Mouse (Mus musculus) frontal cortex, adult 2 months (tissue): ENCODE data around the gene Gm11639. TPM values are rescaled to one million over a fixed set of nuclear protein-coding genes. Genes with fewer than 3 reads are reported as not detected.

Source experiments
- DNase-seq, 2 experiments: peaks; one replicate each; pipeline ENCODE4 v3.0.0; 2022; ENCODE audit warnings: low spot score in 1 of 2; ENCODE audit errors: extremely low spot score in 1 of 2
- polyA plus RNA-seq: library from polyadenylated mRNA; depleted of rRNA; stranded (reverse); fragments of >200 nt; gene quantifications from 2 replicates; pipeline ENCODE4 v1.2.3, GENCODE M21; 2012; rRNA removed

Gm11639 gene
- polyA plus RNA-seq, 1 experiment = 0.20 TPM

DNA sequence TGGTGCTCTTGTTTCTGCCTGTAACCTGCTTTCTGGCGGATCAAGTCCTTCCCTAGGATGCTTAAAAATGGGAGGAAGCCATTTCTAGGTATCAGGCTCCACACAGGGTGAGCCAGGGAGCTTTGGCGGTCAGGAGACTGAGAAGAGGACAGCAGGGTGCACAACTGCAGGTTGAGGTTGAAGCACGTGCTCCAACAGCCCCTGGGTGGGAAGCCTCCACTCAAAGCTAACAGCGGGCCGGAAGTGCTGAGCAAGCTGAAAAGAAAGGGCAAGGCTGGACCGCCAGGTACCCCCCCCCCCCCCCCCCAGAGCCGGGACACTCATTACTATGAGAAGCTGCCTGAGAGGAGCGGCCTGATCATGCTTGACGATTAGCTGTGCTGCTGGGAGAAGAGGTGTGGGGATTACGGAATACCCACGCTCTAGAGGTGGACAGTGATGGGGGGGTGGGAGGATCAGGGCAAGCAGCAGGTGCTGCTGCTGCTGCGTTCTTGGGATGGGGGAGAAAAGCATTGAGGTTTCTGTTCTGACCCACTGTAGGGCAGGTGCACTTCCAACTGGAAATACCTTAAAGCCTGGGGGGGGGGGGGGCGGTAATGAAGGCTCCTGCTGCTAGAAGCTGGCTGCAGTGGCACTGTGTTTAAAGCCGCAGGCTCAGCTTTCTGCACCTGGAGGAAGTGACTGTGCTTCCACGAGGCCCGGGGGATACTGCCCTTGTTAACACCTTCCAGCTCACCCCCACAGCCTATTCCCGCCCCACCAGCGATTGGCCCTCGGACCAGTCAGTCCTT lies 465.9 kb downstream of the Gm11639 start:
- no peak for DNase-seq

DNA sequence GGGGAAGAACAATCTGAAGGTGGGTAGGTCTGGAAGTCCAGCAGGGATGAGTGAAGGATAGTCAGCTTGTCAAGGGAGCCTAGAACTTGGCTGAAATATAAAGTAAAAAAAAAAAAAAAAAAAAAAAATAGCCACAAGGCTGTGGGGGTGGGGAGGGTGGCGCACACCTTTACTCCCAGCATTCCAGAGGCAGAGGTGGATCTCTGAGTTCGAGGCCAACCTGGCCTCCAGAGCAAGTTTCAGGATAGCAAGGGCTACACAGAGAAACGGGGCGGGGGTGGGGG lies 466.5 kb downstream of the Gm11639 start:
- no peak for DNase-seq

GRCm38 (mm10) chr11:105152357-105152899 lies 466.9 kb downstream of the Gm11639 start:
- DNase-seq = no peak

DNA sequence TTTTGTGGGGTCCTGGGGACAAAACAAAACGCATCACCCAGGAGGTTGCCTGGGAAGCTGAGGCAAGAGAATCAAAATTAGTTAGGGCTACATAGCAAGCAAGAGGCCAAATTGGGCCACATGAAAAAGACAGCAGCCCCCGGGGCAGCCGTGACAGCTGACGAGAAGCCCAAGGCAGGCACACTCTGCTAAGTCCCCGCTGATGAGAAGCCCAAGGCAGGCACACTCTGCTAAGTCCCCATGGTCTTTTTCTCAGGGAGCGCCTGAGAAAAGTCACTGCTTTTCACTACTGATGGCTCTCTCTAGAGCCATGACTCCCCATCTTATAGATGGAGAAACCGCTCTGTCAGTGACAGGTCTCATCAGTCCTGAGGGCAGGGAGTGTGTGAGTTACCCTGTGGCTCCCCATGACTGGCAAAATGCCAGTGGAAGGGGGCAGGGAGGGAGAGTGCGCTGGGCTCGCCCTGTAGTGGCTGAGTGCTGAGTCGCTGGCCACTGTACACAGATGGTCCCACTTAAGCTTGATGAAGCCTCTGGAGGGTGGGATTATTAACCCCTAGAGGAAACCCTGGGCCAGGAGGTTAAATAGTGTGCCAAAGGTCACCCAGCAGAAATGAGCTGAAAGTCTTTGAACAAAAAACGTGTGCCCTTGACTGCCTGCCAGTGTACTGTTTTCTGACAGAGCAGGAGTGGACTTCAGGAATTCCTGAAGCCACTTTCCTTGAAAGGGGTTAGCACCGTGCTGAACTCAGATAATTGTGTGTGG lies 467.7 kb downstream of the Gm11639 start:
- no peak for DNase-seq

GRCm38 (mm10) chr11:105155915-105156314 lies 470.4 kb downstream of the Gm11639 start:
- DNase-seq = no peak

DNA sequence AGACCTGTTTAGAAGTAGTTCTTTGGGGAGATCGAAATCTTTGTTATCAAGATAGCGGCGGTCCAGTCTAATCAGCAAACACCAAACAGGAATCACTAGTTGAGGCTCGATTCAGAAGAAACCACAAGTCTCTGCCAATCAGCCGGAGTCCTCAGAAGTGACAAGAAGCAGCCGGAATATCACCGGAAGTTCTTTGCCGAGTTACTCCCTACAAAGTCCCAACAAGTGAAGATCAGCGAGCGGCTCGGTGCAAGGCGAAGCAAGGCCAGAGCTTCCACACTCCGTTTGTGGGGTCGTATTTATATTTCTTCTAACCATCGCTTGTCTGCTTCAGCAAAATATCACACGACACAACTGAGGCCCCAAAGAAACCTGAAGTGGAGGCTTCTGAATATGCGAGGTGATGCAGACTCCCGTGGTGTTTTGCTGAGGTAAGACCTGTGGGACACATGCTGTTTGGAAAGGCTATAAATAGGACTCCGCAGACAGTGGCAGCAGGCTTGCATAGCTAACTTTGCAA lies 471.3 kb downstream of the Gm11639 start:
- no peak for DNase-seq

DNA sequence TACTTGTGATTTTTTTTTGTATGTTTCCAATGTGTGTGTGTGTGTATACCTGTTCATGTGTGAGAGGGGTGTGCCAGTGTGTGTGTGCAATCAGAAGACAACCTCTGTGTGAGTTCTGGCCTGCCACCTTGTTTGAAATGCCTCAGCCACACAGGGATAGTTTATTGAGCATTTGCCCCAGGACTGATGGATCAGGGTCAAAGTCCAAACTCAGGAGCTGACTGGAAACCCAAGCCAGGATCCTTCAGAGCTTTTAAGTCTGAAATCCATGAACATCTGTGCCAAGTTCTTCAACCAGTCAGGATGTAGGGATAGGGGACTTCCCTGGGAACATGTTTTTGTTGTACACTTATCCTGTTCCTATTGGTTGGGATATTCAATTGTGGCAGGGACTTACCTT lies 472.5 kb downstream of the Gm11639 start:
- no peak for DNase-seq

DNA sequence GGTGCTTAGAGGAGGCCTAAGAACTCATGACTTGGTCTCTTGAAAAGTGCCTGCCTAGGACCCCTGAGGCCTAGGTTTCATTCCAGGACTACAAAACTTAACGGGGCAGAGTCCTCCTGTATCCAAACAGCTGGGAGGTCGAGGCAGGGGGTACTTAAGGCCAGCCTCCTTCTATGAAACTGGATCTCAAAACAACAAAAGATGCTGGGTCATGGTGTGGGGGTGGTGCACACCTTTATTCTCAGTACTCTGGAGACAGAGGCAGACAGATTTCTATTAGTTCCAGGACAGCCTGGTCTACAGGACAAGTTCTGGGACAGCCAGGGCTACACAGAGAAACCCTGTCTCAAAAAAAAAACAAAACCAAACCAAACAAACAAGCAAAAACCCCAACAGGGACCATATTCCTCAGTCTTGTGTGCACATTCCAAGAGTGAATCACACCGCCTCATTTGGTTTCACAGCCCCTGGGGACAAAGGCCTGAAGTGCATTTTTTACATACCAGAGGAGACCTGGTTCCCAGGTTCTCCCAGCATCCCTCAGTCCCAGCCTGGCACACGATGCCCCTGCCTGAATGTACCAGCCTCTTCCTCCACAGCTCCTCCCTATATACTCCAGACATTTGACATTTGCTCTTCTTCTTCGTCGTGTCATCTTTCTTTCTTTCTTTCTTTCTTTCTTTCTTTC lies 474.3 kb downstream of the Gm11639 start:
- DNase-seq = no peak

- DNase-seq = no peak
These were observed 475.9 kb downstream of the Gm11639 start for GRCm38 (mm10) chr11:105161411-105161810.

DNA sequence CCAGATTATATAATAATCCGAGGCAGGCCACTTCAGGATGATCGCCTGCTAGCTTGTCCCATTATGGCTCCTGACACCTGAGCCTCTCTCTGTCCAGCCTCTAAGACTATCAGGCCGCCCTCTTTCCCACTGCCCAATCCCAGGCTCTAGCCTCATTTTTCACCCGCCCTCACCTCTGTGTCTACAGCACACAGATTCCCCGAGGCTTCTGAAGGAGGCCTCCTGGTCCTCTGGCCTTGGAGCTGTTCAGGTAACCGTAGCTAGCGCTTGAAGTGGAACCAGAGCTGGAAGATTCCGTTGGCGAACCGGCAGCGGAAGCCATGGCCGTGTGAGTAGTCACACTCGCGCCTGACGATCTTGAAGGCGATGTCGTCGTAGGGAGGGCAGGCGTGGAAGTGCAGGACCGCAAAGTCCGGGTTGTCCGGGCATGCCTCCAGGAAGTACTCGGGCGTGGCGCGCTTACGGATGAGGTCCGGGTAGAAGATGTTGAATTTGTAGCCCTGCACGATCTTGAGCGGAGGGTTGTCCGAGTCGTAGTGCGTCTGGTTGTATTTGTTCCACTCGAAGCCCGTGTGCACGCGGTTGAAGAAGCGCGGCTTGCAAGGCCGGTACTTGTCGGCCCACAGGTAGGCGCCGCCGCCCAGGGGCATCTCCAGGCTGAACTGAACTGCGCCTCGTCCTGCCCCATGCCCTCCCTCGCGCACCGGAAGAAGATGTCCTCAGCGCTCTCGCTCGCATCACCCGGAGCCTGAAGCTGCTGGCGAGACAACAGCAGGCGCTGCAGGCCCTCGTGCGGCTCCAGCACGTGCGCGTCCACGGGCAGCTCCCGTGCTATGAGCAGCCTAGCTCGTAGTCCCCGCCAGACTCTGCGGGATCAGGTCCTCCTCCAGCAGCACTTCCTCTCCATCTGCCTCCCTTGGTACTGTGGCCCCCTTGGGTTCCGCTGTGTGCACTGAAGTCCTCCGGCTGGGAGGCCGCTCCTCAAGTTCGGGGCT lies 479.3 kb downstream of the Gm11639 start:
- DNase-seq = no peak

GRCm38 (mm10) chr11:105166780-105167179 lies 481.3 kb downstream of the Gm11639 start:
- no peak for DNase-seq

Other genes starting within 250 kb of the Gm11639 start
- 90.7 and 96.3 TPM in 2 replicates for gene Kansl1, start 216.8 kb upstream of the Gm11639 start, polyA plus RNA-seq
- 22.7 and 25.6 TPM in 2 replicates for gene Cdc27, start 135.1 kb upstream of the Gm11639 start, polyA plus RNA-seq
- gene Myl4, start 135.0 kb upstream of the Gm11639 start, polyA plus RNA-seq = 33.7 and 50.9 TPM in 2 replicates
- gene Itgb3, start 77.7 kb upstream of the Gm11639 start, polyA plus RNA-seq = 1.8 and 1.9 TPM in 2 replicates